Mouse (Mus musculus) hindbrain, embryonic 16.5 days (tissue): ENCODE results near the gene Ipmk. TPM values are rescaled to one million over a fixed set of nuclear protein-coding genes. Genes with fewer than 3 reads are reported as not detected.

Source experiments
- ATAC-seq: fragments of 200-750 bp; cut with Nextera tagmentation; 2 replicates; pipeline ENCODE4 v1.8.0; 2017; ENCODE audit warnings: moderate TSS enrichment, moderate library complexity
- H3K27ac ChIP-seq: fragments of 300-500 bp; sonication (generic); 2 replicates; pipeline ENCODE4 v1.5.1; 2014; ENCODE audit warnings: low read depth, mild to moderate bottlenecking, control low read depth, low read length, moderate library complexity
- H3K27me3 ChIP-seq: fragments of 300-500 bp; sonication (generic); replicated peaks from 2 replicates; pipeline ENCODE4 v1.6.1; 2014; ENCODE audit warnings: low read length; ENCODE audit not compliant: control insufficient read depth, insufficient read depth
- H3K36me3 ChIP-seq: fragments of 300-500 bp; sonication (generic); 2 replicates; pipeline ENCODE4 v1.6.1; 2014; ENCODE audit warnings: mild to moderate bottlenecking, low read length, moderate library complexity, mixed read lengths; ENCODE audit not compliant: control insufficient read depth, insufficient read depth
- H3K4me1 ChIP-seq: fragments of 300-500 bp; sonication (generic); 2 replicates; pipeline ENCODE4 v1.6.1; 2014; ENCODE audit warnings: low read depth, low read length; ENCODE audit not compliant: control insufficient read depth, insufficient read depth
- H3K4me2 ChIP-seq: fragments of 300-500 bp; sonication (generic); 2 replicates; pipeline ENCODE4 v1.6.1; 2014; ENCODE audit warnings: mild to moderate bottlenecking, low read length, control low read depth, moderate library complexity
- H3K4me3 ChIP-seq: fragments of 300-500 bp; sonication (generic); 2 replicates; pipeline ENCODE4 v1.5.1; 2014; ENCODE audit warnings: mild to moderate bottlenecking, low read length, control low read depth, moderate library complexity
- H3K9ac ChIP-seq: fragments of 300-500 bp; sonication (generic); 2 replicates; pipeline ENCODE4 v1.6.1; 2014; ENCODE audit warnings: low read depth, mild to moderate bottlenecking, control low read depth, low read length, moderate library complexity
- H3K9me3 ChIP-seq: fragments of 300-500 bp; sonication (generic); 2 replicates; pipeline ENCODE4 v1.6.1; 2014; ENCODE audit warnings: mild to moderate bottlenecking, low read length, moderate library complexity; ENCODE audit not compliant: control insufficient read depth
- WGBS: fragments of 180-500 bp; shearing (Covaris S2); extraction: QIAGEN DNeasy Blood & Tissue Kit; methylation state at CpG from one replicate; pipeline ENCODE4 v1.1.7; 2014; 5-methylcytosine and 5-hydroxymethylcytosine counted together
- polyA plus RNA-seq: library from polyadenylated mRNA; unstranded; fragments of >200 nt; fragmentation: Nextera tagmentation; extraction: Ambion mirVana; gene quantifications from 2 replicates; pipeline ENCODE4 v1.2.1, GENCODE M21; 2015

Ipmk gene
- polyA plus RNA-seq, 1 experiment from 2014 or later: 14.1 TPM

DNA sequence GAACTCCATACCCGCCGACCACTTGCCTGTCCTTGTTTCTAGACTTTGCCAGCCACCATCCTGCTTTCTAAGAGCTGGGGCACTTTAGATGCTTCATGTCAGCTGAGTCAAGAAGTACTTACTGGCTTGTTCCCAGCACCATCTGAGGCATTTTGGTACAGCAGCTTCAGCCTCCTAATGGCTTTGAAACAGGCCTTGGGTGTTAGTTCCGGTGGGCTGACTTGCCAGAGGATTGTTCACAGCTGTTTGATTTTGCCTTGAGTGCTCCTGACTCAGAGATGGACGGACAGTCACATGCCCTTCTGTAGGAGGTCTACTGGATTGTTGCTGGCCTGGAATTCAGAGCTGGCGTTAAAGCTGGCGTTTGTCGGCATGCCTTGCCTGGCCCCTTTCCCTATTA is 13.5 kb downstream of the Ipmk start:
- H3K4me1 ChIP-seq: peaks cover 9% of the 10 kb centered on the region
- no peak overlapping the region for H3K4me3 ChIP-seq
- H3K27ac ChIP-seq: no peak overlapping the region
- H3K4me2 ChIP-seq: no peak overlapping the region
- peaks cover 5% of the 10 kb centered on the region; the same call in 1 of the 2 replicates for H3K36me3 ChIP-seq
- no peaks in the 10 kb centered on the region for H3K9me3 ChIP-seq
- no peak for ATAC-seq
- WGBS: 83% methylated on average over 7 of the region's 7 CpGs
- H3K9ac ChIP-seq: no peak overlapping the region
- no peaks in the 10 kb centered on the region for H3K27me3 ChIP-seq

DNA sequence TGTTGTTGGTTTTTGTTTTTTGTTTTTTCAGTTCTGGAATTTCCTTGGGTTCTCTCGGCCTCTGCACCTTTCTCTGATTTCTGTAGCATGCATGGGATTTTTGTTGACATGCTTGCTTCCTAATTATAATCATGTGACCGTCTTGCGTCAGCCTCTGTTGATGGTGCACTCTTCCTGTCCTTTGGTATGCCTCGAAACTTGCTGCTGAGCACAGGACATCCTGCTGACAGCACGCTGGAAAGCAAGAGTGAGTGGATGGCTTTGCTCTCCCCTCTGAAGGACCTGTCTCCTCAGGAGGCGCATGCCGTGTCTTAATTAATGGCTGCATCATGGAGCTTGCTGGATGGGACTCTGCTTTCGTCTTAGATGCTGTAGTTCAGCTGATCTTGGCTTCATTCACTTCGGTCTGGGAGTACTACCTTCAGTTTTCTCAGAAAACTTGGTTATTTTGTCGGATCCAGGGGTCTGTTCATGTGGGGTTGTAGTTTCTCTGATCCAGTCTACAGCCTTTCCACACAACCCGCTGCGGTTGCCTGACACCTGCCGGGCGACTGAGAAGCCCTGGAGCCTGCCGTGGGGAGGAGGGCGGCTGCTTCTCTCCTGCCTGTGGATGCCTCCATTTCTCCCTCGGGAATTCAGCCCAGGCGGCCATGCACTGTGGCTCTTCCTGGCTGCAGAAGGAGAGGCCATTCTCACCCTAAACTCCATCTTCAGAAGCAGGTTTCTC is 14.4 kb downstream of the Ipmk start:
- peak overlapping the region; percentile 43 for H3K4me2 ChIP-seq
- 0 out of 2 replicates have a peak, but pooled peaks have one; percentile 19 for ATAC-seq
- no peaks in the 10 kb centered on the region for H3K9me3 ChIP-seq
- no peak overlapping the region for H3K27ac ChIP-seq
- no peaks in the 10 kb centered on the region for H3K27me3 ChIP-seq
- H3K4me1 ChIP-seq: peaks cover 9% of the 10 kb centered on the region
- 15% methylated on average over 18 of the region's 18 CpGs for WGBS
- 0 out of 2 replicates have a peak overlapping the region, but pooled peaks have one; percentile 1 for H3K4me3 ChIP-seq
- peaks cover 5% of the 10 kb centered on the region; the same call in 1 of the 2 replicates for H3K36me3 ChIP-seq
- peak overlapping the region; percentile 22; the same call in 1 of the 2 replicates for H3K9ac ChIP-seq

DNA sequence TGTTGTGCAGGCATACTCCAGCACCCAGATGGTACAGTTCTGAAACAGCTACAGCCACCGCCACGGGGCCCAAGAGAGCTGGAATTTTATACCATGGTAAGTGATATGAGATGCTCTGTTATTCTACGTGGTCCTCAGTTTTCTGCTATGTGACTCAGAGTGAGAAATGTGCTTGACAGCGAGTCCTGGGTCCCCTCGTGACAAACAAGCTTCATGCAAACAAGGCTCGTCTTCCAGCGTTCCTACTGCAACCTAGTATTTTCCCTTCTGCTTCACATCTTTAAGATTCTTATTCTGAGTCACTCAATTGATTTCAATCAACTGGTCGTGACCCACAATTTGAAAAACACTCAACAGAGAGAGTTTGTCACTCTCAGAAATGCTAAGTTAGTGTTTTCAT is 15.9 kb downstream of the Ipmk start:
- Histone ChIP-seq H3K9me3 (no peaks in the 10 kb centered on the region), H3K36me3 (peaks cover 9% of the 10 kb centered on the region; the same call in 1 of the 2 replicates), H3K4me1 (peaks cover 9% of the 10 kb centered on the region), H3K27me3 (no peaks in the 10 kb centered on the region), H3K27ac (no peak overlapping the region), H3K4me3 (no peak overlapping the region), H3K4me2 (no peak overlapping the region), H3K9ac (no peak overlapping the region)
- WGBS: 80% methylated on average over 8 of the region's 8 CpGs
- ATAC-seq: no peak

DNA sequence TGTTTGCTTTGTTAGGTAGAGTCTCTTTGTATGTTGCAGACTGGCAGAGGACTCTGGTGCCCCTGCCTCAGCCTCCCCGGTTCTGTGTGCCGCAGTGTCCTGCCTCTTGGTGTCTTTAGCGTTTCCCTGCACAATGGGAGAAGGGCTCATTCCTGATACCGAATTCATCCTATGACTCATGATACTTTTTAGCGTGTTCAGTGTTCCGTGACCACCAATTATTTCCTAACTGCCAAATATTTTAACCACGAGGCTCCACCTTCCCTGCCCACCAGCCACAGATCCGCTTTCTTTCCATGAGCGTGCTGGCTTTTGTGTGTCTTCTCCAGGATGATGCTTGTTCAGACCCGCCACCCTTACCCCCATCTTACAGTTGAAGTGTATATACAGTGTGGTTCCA is 16.3 kb downstream of the Ipmk start:
- Histone ChIP-seq H3K4me1 (peaks cover 9% of the 10 kb centered on the region), H3K9me3 (no peaks in the 10 kb centered on the region), H3K4me3 (no peak overlapping the region), H3K4me2 (no peak overlapping the region), H3K36me3 (peaks cover 9% of the 10 kb centered on the region; the same call in 1 of the 2 replicates), H3K27ac (no peak overlapping the region), H3K9ac (no peak overlapping the region), H3K27me3 (no peaks in the 10 kb centered on the region)
- 90% methylated on average over 10 of the region's 10 CpGs for WGBS
- no peak for ATAC-seq

DNA sequence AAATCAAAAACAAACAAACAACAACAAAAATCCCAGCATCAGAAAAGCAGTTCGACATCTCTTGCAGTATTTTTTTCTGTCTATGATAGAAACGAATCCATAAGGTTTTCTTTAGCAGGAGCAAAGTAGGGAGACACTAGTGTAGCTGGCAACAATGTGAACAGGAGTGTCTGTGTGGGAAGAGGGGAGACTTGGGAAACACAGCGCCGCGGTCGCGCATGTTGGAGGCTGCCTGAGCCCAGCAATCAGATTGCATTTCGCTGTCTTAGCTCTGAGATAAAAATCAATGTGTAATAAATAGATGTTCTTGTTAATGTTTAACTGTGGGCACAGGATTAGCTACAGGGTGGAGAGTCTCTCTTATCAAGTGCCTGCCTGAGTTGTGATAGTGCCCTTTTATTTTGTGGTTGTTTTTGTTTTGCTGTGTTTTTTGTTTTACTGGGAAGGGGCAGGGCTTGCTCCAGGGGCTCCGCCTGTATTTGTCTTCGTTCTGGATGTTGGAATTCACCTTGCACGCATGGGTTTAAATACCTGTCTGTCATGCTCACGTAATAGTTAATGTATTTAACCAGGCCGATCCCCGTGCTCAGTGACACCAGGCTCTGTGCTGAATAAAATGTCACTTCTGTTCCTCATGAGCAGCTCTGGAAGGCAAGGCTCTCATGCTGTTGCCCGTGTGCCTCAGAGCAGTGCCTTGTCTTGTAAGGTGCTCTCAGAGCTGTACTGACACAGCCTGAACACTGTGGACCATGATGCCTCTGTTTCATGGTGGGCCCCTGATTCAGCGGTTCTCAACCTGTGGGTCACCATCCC is 20.8 kb downstream of the Ipmk start:
- Histone ChIP-seq H3K9me3 (no peaks in the 10 kb centered on the region), H3K27ac (no peak overlapping the region), H3K9ac (no peak overlapping the region), H3K4me2 (no peak overlapping the region), H3K4me1 (no peaks in the 10 kb centered on the region), H3K27me3 (no peaks in the 10 kb centered on the region), H3K36me3 (peaks cover 9% of the 10 kb centered on the region; the same call in 1 of the 2 replicates), H3K4me3 (no peak overlapping the region)
- no peak for ATAC-seq
- 85% methylated on average over 16 of the region's 16 CpGs for WGBS

DNA sequence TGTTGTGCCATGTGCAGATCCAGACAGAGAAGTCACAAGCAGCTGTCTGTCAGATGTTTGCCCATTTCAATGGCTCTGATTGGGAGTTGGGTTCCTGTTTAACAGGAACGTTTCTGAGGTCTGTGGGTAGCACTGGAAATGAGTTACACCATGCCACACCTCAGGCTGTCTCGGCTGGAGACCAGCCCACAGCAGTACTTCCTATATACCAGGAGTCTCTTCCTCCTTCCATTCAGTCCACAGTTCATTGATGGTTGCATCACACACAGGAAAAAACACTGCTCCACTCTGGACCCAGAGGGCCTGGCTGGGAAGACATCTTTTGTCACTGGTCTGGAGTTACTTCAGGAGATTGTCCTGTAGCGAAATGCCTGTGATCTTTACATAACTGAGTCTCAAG is 21.9 kb downstream of the Ipmk start:
- H3K4me2 ChIP-seq: no peak overlapping the region
- ATAC-seq: no peak
- no peak overlapping the region for H3K4me3 ChIP-seq
- H3K9ac ChIP-seq: no peak overlapping the region
- no peak overlapping the region for H3K27ac ChIP-seq
- no peaks in the 10 kb centered on the region for H3K9me3 ChIP-seq
- no peaks in the 10 kb centered on the region for H3K4me1 ChIP-seq
- no peaks in the 10 kb centered on the region for H3K27me3 ChIP-seq
- peaks cover 14% of the 10 kb centered on the region; the same call in 1 of the 2 replicates for H3K36me3 ChIP-seq
- 86% methylated on average over 3 of the region's 3 CpGs for WGBS

DNA sequence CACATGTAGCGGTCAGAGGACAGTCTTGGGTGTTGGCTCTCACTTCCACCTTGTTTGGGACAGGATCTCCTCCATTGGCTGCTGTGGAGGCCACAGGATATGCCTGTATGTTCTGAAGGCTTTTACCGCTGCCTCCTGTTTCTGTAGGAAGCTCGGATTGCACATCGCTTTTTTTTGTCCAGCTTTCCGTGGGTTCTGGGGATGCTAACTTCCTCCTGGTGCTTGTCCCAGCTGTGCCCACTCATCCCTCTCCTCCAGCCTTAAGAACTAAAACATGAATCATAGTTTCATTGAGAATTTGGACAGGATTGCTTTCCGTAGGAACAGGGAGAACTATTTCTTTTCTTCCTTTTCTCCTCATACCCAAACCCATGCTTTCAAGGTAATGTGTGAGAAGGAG is 24.3 kb downstream of the Ipmk start:
- peaks cover 9% of the 10 kb centered on the region; the same call in 1 of the 2 replicates for H3K36me3 ChIP-seq
- H3K27ac ChIP-seq: no peak overlapping the region
- no peaks in the 10 kb centered on the region for H3K27me3 ChIP-seq
- H3K9me3 ChIP-seq: no peaks in the 10 kb centered on the region
- no peak for ATAC-seq
- no peak overlapping the region for H3K4me3 ChIP-seq
- H3K4me1 ChIP-seq: no peaks in the 10 kb centered on the region
- 84% methylated on average over 6 of the region's 6 CpGs for WGBS
- no peak overlapping the region for H3K9ac ChIP-seq
- no peak overlapping the region for H3K4me2 ChIP-seq

DNA sequence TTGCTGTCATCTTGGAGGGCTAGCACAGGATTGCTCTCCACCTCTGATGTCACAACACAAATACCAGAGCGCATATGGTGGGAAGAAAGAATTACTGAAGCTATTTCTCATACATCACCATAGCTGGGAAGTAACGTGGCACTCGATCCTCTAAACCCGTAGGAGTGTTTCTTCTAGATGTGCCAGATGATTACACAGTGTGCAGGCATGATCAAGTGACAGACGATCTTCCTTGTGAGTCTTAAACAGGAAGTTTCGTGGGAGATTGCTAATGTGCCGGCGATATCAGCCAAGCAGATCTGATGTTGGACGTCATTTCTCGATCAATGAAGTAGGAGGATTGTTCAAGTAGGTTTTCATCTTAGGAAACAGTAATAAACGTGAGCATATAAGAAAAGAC is 26.1 kb downstream of the Ipmk start:
- Histone ChIP-seq H3K4me1 (no peaks in the 10 kb centered on the region), H3K9me3 (no peaks in the 10 kb centered on the region), H3K27ac (no peak overlapping the region), H3K36me3 (peaks cover 14% of the 10 kb centered on the region), H3K4me3 (no peak overlapping the region), H3K9ac (no peak overlapping the region), H3K4me2 (no peak overlapping the region), H3K27me3 (no peaks in the 10 kb centered on the region)
- 94% methylated on average over 11 of the region's 11 CpGs for WGBS
- ATAC-seq: no peak

DNA sequence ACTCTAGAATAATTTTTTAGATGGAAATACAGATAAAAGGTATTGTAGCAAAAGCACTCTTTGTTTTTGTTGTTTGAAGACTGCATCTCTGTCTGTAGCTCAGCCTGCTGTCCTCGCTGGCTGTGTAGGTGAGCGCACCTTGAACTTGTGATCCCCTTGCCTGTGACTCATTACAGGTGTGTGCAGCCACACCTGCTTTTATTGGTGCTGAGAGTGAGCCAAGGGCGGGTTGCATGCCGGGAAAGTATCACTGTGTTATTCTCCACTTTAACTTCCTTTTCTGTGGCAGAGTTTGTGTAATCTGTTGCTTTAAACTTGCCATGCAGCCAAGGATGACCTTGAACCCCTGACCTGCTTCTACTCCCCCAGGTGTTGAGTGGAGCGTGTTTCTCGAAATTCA is 28.5 kb downstream of the Ipmk start:
- WGBS: 94% methylated on average over 6 of the region's 6 CpGs
- Histone ChIP-seq H3K27me3 (no peaks in the 10 kb centered on the region), H3K4me2 (no peak overlapping the region), H3K9ac (no peak overlapping the region), H3K4me1 (no peaks in the 10 kb centered on the region), H3K9me3 (no peaks in the 10 kb centered on the region), H3K4me3 (no peak overlapping the region), H3K36me3 (peaks cover 15% of the 10 kb centered on the region), H3K27ac (no peak overlapping the region)
- no peak for ATAC-seq
